Comparison of ENCODE assay signal across 7 mouse cellular contexts in the genomic region with DNA sequence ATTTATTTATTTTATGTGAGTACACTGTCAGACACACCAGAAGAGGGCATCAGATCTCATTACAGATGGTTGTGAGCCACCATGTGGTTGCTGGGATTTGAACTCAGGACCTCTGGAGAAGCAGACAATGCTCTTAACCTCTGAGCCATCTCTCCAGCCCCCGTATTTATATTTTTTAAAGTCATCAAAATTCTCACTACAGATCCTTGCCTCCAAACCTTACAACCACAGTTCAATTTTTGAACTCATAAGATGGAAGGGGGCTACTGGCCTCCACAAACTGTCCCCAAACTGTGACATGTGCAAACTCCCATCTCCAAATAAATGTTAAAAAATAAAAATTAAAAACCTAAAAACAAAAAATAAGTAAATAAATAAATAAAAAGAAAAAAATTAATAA.
"Had no signal": no experiment of that assay in that cellular context is flagged by ENCODE, and none has a peak within 500 bp of the region (broad histone marks: within the 10 kb centered on the region; RNA-seq: fewer than 3 reads in every experiment).

No protein-coding gene starts in this region.

- H3K27me3 ChIP-seq: limb, embryonic 13.5 days; midbrain, embryonic 12.5 days; neural tube, embryonic 13.5 days had no signal

- H3K36me3 ChIP-seq: limb, embryonic 10.5 days; limb, embryonic 13.5 days; midbrain, embryonic 12.5 days; neural tube, embryonic 13.5 days had no signal

- H3K9me3 ChIP-seq: limb, embryonic 10.5 days; neural tube, embryonic 13.5 days had no signal

- H3K4me3 ChIP-seq: myocyte had no signal

- DNase-seq: lung, postnatal 14 days; thymus, adult 18-20 months had no signal

- H3K27ac ChIP-seq: limb, embryonic 10.5 days; limb, embryonic 13.5 days; midbrain, embryonic 12.5 days had no signal
